Mouse (Mus musculus): Measurements from ENCODE around the gene Usp21. TPM values are rescaled to one million over a fixed set of nuclear protein-coding genes. Genes with fewer than 3 reads are reported as not detected.
"Not testable (repeated sequence)": the region's sequence is repeated elsewhere in the genome, so short reads cannot be mapped to it uniquely, and the experiment has no call there.

Gene Usp21
- 58.5 and 74.8 TPM in 2 replicates for polyA plus RNA-seq (2016; fragmentation: Nextera tagmentation; extraction: Ambion mirVana)

GRCm38 (mm10) chr1:171287136-171288081 is at the start of gene Usp21:
Usp21 (minus strand) TSS chr1:171287991.
- Histone ChIP-seq H3K4me1 (peaks cover 28% of the 10 kb centered on the region), H3K27ac (peak within 1 kb of the TSS; percentile 97), H3K4me3 (peak within 1 kb of the TSS; percentile 86), H3K36me3 (peaks cover 69% of the 10 kb centered on the region), H3K9me3 (no peaks in the 10 kb centered on the region), H3K27me3 (ENCODE audit: insufficient read depth, poor library complexity, severe bottlenecking) (no peaks in the 10 kb centered on the region)
- DNase-seq (ENCODE audit: low spot score), result peak; percentile 97
- WGBS, result 1% methylated on average over 49 of the region's 49 CpGs

- Histone ChIP-seq H3K27me3 (ENCODE audit: insufficient read depth, poor library complexity, severe bottlenecking) (no peaks in the 10 kb centered on the region), H3K4me3 (peak overlapping the region; percentile 94), H3K27ac (peak overlapping the region; percentile 100), H3K4me1 (peaks cover 47% of the 10 kb centered on the region), H3K9me3 (no peaks in the 10 kb centered on the region), H3K36me3 (peaks cover 3% of the 10 kb centered on the region; the same call in 1 of the 2 replicates)
- no peak for DNase-seq (ENCODE audit: low spot score)
- 1% methylated on average over 4 of the region's 4 CpGs for WGBS
These were observed 42.4 kb upstream of the Usp21 start for GRCm38 (mm10) chr1:171330216-171330560.

GRCm38 (mm10) chr1:171329433-171330215 is 41.8 kb upstream of the Usp21 start:
- H3K4me1 ChIP-seq, result peaks cover 46% of the 10 kb centered on the region
- no peaks in the 10 kb centered on the region for H3K27me3 ChIP-seq (ENCODE audit: insufficient read depth, poor library complexity, severe bottlenecking)
- peak; percentile 93 for DNase-seq (ENCODE audit: low spot score)
- no peaks in the 10 kb centered on the region for H3K9me3 ChIP-seq
- peaks cover 6% of the 10 kb centered on the region for H3K36me3 ChIP-seq
- peak overlapping the region; percentile 100 for H3K27ac ChIP-seq
- under 1% methylated on average over 59 of the region's 61 CpGs for WGBS
- H3K4me3 ChIP-seq, result peak overlapping the region; percentile 94

- no peaks in the 10 kb centered on the region for H3K27me3 ChIP-seq (ENCODE audit: insufficient read depth, poor library complexity, severe bottlenecking)
- WGBS, result under 1% methylated on average over 48 of the region's 48 CpGs
- peak; percentile 97 for DNase-seq (ENCODE audit: low spot score)
- peak within 1 kb of the TSS; percentile 94 for H3K4me3 ChIP-seq
- peaks cover 42% of the 10 kb centered on the region for H3K4me1 ChIP-seq
- H3K27ac ChIP-seq, result peak within 1 kb of the TSS; percentile 100
- H3K9me3 ChIP-seq, result no peaks in the 10 kb centered on the region
- H3K36me3 ChIP-seq, result peaks cover 4% of the 10 kb centered on the region; the same call in 1 of the 2 replicates
These were observed 41.1 kb upstream of the Usp21 start, which contains the start of gene Dedd for GRCm38 (mm10) chr1:171328839-171329432. Dedd (plus strand) TSS chr1:171329145.

GRCm38 (mm10) chr1:171328244-171328643 is 40.5 kb upstream of the Usp21 start:
- 37% methylated on average over 9 of the region's 9 CpGs for WGBS
- Histone ChIP-seq H3K4me3 (peak overlapping the region; percentile 94), H3K4me1 (peaks cover 41% of the 10 kb centered on the region), H3K36me3 (peaks cover 4% of the 10 kb centered on the region; the same call in 1 of the 2 replicates), H3K27ac (peak overlapping the region; percentile 100), H3K9me3 (no peaks in the 10 kb centered on the region), H3K27me3 (ENCODE audit: insufficient read depth, poor library complexity, severe bottlenecking) (no peaks in the 10 kb centered on the region)
- no peak for DNase-seq (ENCODE audit: low spot score)

GRCm38 (mm10) chr1:171326588-171326987 is 38.8 kb upstream of the Usp21 start:
- not testable (repeated sequence) for H3K4me3 ChIP-seq; H3K9me3 ChIP-seq; H3K36me3 ChIP-seq; H3K27ac ChIP-seq; H3K27me3 ChIP-seq (ENCODE audit: insufficient read depth, poor library complexity, severe bottlenecking); DNase-seq (ENCODE audit: low spot score)
- WGBS, result 86% methylated on average over 4 of the region's 4 CpGs
- peaks cover 31% of the 10 kb centered on the region for H3K4me1 ChIP-seq

- peaks cover 4% of the 10 kb centered on the region; the same call in 1 of the 2 replicates for H3K36me3 ChIP-seq
- H3K27ac ChIP-seq, result no peak overlapping the region
- 78% methylated on average over 2 of the region's 2 CpGs for WGBS
- H3K27me3 ChIP-seq (ENCODE audit: insufficient read depth, poor library complexity, severe bottlenecking), result no peaks in the 10 kb centered on the region
- peaks cover 23% of the 10 kb centered on the region for H3K4me1 ChIP-seq
- H3K4me3 ChIP-seq, result no peak overlapping the region
- H3K9me3 ChIP-seq, result no peaks in the 10 kb centered on the region
- DNase-seq (ENCODE audit: low spot score), result no peak
These were observed 37.8 kb upstream of the Usp21 start for GRCm38 (mm10) chr1:171325571-171325970.

GRCm38 (mm10) chr1:171322012-171322411 is 34.2 kb upstream of the Usp21 start:
- Histone ChIP-seq H3K36me3 (peaks cover 4% of the 10 kb centered on the region; the same call in 1 of the 2 replicates), H3K4me1 (peaks cover 3% of the 10 kb centered on the region), H3K4me3 (no peak overlapping the region), H3K27ac (no peak overlapping the region), H3K9me3 (no peaks in the 10 kb centered on the region), H3K27me3 (ENCODE audit: insufficient read depth, poor library complexity, severe bottlenecking) (no peaks in the 10 kb centered on the region)
- 78% methylated on average over 1 of the region's 1 CpGs for WGBS
- DNase-seq (ENCODE audit: low spot score), result no peak

- DNase-seq (ENCODE audit: low spot score), result no peak
- no peak overlapping the region for H3K27ac ChIP-seq
- peaks cover 4% of the 10 kb centered on the region; the same call in 1 of the 2 replicates for H3K36me3 ChIP-seq
- H3K9me3 ChIP-seq, result no peaks in the 10 kb centered on the region
- H3K4me3 ChIP-seq, result no peak overlapping the region
- H3K4me1 ChIP-seq, result peaks cover 3% of the 10 kb centered on the region
- no peaks in the 10 kb centered on the region for H3K27me3 ChIP-seq (ENCODE audit: insufficient read depth, poor library complexity, severe bottlenecking)
These were observed 33.6 kb upstream of the Usp21 start for GRCm38 (mm10) chr1:171321415-171321814.

GRCm38 (mm10) chr1:171320151-171320550 is 32.4 kb upstream of the Usp21 start:
- Histone ChIP-seq H3K9me3 (no peaks in the 10 kb centered on the region), H3K27me3 (ENCODE audit: insufficient read depth, poor library complexity, severe bottlenecking) (no peaks in the 10 kb centered on the region), H3K27ac (no peak overlapping the region), H3K36me3 (peaks cover 4% of the 10 kb centered on the region; the same call in 1 of the 2 replicates), H3K4me3 (peak overlapping the region; percentile 33), H3K4me1 (peaks cover 3% of the 10 kb centered on the region)
- WGBS, result 12% methylated on average over 5 of the region's 5 CpGs
- DNase-seq (ENCODE audit: low spot score), result no peak

GRCm38 (mm10) chr1:171319748-171320147 is 32.0 kb upstream of the Usp21 start:
- peaks cover 3% of the 10 kb centered on the region for H3K4me1 ChIP-seq
- peaks cover under 1% of the 10 kb centered on the region; the same call in 1 of the 2 replicates for H3K36me3 ChIP-seq
- DNase-seq (ENCODE audit: low spot score), result no peak
- no peaks in the 10 kb centered on the region for H3K27me3 ChIP-seq (ENCODE audit: insufficient read depth, poor library complexity, severe bottlenecking)
- H3K27ac ChIP-seq, result no peak overlapping the region
- H3K9me3 ChIP-seq, result no peaks in the 10 kb centered on the region
- 14% methylated on average over 7 of the region's 7 CpGs for WGBS
- H3K4me3 ChIP-seq, result peak overlapping the region; percentile 33

- no peak overlapping the region for H3K27ac ChIP-seq
- H3K27me3 ChIP-seq (ENCODE audit: insufficient read depth, poor library complexity, severe bottlenecking), result no peaks in the 10 kb centered on the region
- H3K9me3 ChIP-seq, result no peaks in the 10 kb centered on the region
- no peak for DNase-seq (ENCODE audit: low spot score)
- H3K4me1 ChIP-seq, result 0 out of 2 replicates have a peak, but pooled peaks cover 4% of the 10 kb centered on the region
- 70% methylated on average over 2 of the region's 2 CpGs for WGBS
- H3K4me3 ChIP-seq, result no peak overlapping the region
- H3K36me3 ChIP-seq, result no peaks in the 10 kb centered on the region
These were observed 21.5 kb upstream of the Usp21 start for GRCm38 (mm10) chr1:171309321-171309720.

All from heart, embryonic 10.5 days (tissue).